Mouse (Mus musculus) embryo, embryonic 10 days (tissue): Measurements from ENCODE around the gene Slc35d1.

Source experiments
- DNase-seq: peaks from one replicate; pipeline ENCODE4 v3.0.0-alpha.2; 2015; ENCODE audit warnings: low spot score

Slc35d1 gene

DNA sequence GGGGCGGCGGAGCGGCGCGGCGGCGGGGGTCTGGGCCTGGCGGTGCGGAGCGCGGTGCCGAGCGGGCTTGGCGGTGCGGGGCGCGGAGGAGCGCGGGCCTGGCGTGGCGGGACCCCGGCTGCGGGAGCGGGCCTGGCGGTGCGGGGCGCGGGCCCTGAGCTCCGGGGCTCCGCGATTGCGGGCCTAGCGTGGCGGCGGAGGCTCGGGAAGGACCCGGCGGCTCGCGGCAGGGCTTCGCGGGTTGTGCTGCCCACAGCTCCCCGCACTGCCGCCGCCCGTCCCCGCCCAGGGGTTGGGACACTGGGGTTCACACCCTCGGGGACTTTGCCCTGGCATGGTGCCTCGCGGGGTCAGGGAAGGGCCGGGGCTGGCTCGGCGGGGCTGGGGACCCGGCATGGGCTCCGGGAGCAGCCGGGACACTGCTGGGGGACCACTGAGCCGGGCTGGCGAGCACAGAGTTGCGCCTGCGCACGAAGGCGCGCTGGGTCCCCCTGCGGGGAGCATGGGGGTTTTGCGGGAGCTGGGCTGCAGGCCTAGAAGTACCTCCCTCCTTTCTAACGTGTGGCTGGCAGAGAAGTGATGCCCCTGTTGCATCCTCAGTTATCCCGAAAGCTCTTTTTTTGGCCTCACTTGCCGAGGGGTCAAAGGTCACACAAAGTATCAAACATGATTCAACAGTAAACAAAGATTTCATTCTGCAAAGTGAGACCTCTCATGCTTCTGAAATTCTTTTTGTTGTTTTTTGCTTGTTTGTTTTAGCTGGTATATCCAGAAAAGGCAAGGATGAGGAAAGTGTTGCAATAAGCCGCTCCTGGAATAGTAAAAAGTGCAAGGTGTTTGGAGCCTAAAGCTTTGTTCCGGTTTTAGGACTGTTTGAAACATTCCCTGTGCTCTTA lies at the start of gene Slc35d1:
Gene Slc35d1, minus strand, starts transcription at position 240 of the 896 bp plus-strand sequence.
- DNase-seq, result peak; percentile 83

DNA sequence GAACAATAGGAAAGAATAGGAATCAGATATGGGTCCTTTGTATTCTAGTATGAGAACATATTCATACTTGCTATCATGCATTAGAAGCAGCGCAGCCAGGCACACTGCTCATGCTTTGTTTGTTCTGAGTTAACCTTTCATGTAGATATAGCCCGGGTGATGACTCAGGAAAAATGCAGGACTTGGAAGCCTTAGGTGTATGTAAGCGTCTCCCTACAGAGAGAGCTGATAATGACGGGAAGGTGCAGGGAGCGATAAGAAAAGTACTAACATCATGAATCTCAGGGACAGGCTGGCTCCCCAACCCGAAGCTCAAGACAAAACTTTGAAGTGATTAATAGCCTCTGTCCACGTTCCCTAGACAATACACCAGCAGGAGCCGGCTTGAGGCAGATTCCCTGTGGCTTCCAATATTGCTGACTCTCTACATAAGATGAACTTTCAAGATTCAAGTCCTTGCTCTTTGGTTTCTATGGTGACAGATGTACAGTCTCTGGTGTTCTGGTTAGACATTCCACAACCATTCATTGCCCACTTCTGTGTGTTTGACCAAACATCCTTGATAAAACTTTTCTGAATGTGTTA lies 48.9 kb upstream of the Slc35d1 start:
- DNase-seq, result peak; percentile 51

- no peak for DNase-seq
Measured at GRCm38 (mm10) chr4:103263378-103263777, 48.4 kb upstream of the Slc35d1 start.

GRCm38 (mm10) chr4:103258817-103259216 lies 43.9 kb upstream of the Slc35d1 start:
- DNase-seq, result no peak

GRCm38 (mm10) chr4:103253846-103254245 lies 38.9 kb upstream of the Slc35d1 start:
- no peak for DNase-seq

GRCm38 (mm10) chr4:103249436-103250085 lies 34.6 kb upstream of the Slc35d1 start:
- DNase-seq, result no peak

DNA sequence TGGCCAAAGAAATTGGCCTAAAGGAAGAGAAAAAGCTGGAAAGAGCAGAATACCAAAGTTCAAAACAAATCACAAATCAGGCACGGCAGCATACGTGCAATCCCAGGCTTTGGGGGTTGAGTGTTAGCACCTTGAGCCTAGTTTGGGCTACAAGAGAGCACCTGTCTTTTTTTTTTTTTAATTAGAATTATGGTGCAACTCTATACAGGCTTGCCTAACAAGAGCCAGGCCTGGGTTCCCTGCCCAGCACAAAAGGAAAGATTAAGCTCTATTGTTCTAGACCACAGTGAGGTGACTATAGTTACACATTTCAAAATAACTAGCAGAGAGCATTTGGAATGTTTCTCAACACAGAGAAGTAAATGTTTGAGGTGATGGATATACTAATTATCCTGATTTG lies 32.8 kb upstream of the Slc35d1 start:
- no peak for DNase-seq

- DNase-seq, result no peak
Measured at GRCm38 (mm10) chr4:103247249-103247648, 32.3 kb upstream of the Slc35d1 start.

DNA sequence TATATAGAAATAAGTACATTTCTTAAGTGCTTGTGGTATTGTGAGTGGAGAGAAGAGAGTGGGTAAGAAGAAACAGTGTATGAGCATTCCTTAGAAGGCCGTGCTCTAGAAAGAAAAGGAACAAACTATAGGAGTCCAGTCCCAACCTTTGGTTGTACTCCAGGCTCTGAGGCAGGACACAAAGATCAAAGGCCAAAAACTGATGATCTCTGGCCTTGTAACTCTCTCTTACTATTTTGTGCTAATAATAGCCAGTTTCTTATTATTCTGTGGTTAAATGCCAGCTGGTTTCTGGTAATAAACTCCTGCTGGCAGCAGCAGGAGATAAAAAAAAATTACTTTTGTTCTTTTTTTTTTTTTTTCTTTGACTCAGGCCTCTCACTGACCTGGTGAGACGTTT lies 17.2 kb upstream of the Slc35d1 start:
- DNase-seq, result no peak

- no peak for DNase-seq
Measured at GRCm38 (mm10) chr4:103222854-103223253, 7.9 kb upstream of the Slc35d1 start.

DNA sequence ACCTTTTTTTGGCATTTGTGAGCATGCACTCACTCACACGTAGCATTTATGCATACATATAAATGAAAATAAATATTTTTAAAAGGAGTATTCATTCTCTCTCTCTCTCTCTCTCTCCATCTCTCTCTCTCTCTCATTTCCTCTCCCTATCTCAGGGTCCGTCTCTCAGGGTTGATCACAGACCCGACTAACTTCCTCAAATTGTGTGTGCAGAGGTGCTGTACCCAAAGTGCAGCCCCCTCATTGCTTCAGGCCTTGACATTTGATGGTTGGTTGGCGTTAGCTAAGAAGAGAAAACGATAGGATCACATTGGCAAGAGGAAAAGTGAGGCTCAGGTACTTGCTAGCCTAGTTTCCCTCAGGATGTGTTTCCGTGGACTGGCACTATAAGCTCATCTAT lies 6.8 kb upstream of the Slc35d1 start:
- DNase-seq, result no peak

DNA sequence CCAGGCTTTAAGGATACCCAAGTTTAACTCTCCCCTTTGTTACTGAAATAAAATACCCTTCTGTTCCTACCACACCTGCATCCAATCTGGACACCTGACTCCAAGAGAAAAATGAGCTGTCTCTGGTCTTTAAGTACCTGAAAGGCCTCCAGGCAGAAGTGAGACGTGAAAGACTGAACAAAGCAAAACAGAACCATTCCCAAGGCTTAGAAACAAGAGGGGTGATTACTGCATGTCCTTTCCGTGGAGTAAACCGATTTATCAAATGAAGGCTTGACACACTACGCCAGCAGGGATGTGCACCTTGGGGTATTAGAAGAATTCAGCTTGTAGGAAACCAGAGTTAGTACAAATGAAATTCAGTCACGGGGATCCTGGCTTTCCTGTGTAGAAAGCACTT lies 4.0 kb upstream of the Slc35d1 start:
- no peak for DNase-seq

DNA sequence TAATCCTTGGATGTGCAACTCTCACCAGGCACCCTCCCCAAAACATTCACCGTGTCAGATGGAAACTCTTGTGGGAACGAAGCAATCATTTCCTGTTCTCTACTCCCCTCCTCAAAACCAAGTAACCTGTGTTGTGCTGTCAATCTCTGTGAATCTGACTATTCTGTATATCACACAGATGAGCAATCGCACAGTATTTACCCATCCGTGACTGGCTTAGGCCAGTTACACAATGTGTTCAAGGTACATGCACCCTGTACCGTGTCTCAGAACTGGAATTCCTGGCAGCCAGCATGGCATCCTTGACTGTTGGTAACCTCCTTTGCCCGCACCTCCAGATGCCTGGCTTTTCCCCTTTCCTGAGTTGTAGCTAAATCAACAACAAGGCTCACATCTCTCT lies 1.1 kb upstream of the Slc35d1 start:
- no peak for DNase-seq

DNA sequence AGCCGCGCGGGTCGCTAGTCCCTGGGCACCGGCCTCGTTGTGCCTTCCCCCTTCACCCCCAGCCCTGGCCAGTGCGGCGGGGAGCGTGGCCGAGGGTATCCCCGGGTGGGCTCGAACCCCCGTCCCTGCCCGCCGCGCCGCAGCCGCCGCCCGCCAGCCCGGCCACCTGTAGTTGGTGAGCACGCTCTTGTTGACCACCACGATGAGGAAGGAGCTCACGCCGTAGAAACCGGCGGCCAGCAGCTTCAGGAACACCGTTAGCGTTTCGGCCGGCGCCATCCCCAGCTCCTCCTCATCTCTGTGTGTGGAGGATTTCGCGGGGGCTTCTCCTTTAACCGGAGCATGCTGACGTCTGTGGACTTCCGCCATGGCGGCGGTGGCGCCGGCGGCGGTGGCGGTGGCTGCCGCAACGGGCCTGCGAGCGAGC lies 453 bp downstream of the Slc35d1 start:
- DNase-seq, result peak; percentile 46

DNA sequence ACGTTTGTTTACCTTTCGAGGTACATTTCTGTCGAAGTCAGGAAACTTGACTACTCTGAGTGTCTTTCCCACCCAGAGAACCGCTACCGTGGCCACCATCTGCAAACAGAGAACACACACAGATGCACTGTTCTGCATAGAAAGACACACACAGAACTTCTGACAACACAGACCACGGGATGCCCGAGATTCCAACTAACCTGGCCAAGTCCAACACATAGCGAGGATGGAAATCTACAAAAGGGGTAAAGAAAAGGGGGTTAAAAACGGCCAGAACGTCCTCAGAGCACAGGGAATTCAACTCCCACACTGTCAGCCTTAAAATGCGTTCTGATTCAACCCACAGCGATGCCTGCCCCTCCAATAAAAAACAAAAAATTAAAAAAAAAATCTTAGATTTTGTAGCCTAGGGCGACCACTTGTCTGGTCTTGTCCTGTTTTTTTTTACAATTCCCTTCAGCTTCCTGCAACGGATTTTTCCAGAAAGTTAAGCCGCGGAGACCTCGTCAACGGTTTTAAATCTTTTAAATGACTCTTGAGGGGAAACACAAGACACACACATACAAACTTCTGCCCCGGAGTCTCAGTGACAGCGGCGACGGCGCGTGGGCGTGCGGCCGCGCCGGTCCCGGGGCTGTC lies 986 bp downstream of the Slc35d1 start:
- peak; percentile 19 for DNase-seq

GRCm38 (mm10) chr4:103208553-103208952 lies 6.4 kb downstream of the Slc35d1 start:
- no peak for DNase-seq

GRCm38 (mm10) chr4:103203646-103204045 lies 11.3 kb downstream of the Slc35d1 start:
- no peak for DNase-seq

DNA sequence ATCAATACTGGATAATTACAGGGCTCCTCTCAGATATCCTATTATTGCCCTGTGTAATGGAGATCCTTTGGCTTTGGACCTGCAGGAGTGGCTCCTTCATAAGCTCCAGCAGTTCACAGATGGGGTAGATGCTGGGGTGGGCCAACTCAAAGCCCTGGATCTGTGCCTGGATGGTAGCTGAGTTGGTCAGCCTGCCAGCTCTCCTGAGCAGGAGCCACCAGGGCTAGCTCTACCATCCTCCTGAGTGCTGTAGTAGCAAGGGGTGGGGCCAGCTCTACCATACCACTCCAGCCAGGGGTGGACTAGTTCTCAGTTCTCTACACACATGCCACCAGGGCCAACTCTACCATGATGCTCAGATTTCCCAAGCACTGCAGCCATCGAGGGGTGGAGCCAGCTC lies 14.9 kb downstream of the Slc35d1 start:
- DNase-seq, result no peak

DNA sequence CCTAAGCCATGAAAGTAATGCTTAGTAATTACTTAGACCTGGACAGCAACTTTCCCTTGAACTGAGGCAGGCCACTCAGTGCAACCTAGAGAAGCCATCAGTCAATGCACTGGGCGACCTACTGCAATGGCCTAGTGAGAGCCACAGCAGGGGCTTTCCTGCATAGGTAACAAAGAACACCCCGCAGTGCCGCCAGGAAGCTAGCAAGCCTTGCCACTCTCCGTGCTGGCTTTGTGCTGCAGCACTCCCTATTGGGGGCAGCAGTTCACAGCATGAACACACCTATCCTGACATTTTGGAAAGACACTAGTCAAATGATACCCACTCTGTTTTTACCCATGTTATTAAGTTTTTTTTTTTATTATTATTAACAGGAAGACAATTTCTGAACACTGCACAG lies 15.9 kb downstream of the Slc35d1 start:
- no peak for DNase-seq

- DNase-seq, result no peak
Measured at GRCm38 (mm10) chr4:103197401-103197800, 17.6 kb downstream of the Slc35d1 start.

DNA sequence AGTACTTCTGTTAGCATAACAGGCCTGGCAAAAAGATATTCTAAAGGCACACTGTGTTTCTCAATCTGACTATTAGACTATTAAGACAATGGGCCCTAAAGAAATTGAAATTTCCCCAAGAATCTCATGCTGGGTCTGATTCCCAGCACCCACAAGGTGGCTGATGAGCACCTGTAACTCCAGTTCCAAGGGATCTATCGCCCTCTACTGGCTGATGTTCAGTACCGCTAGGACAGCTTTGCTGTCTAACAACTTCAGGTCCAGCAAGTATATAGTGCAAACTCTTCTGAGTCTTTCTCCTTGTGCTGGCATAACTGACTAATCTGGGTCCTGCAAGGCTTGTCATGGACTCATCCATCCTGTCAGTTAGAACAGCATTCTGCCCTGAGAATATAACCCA lies 22.5 kb downstream of the Slc35d1 start:
- no peak for DNase-seq

GRCm38 (mm10) chr4:103188786-103189640 lies 26.0 kb downstream of the Slc35d1 start:
- no peak for DNase-seq
